Mouse (Mus musculus) MEL (cell line): ENCODE results near the gene Mns1. TPM values are rescaled to one million over a fixed set of nuclear protein-coding genes. Genes with fewer than 3 reads are reported as not detected.

Experiments
- DNase-seq: peaks from one replicate; pipeline ENCODE4 v3.0.0; 2011; ENCODE audit warnings: low read depth, low spot score
- H3K27ac ChIP-seq: 2 replicates; pipeline ENCODE4 v1.5.1; 2012; ENCODE audit warnings: low read depth, mild to moderate bottlenecking, control low read depth, low read length, moderate library complexity; ENCODE audit not compliant: control insufficient read depth
- H3K27me3 ChIP-seq, 2 experiments: fragments of 150-350 bp in 1 of 2; sonication (generic) in 1 of 2; 2 replicates each; pipeline ENCODE4 v1.6.1; 2012; ENCODE audit warnings: low read length in 2 of 2, mild to moderate bottlenecking in 2 of 2, improper control_type of control experiment in 1 of 2, moderate library complexity in 1 of 2; ENCODE audit not compliant: insufficient read depth in 2 of 2, control insufficient read depth in 1 of 2
- H3K36me3 ChIP-seq, 2 experiments: 2 replicates each; pipeline ENCODE4 v1.6.1; 2012 to 2014; ENCODE audit warnings: low read length in 2 of 2, improper control_type of control experiment in 1 of 2, inconsistent platforms in 1 of 2, mild to moderate bottlenecking in 1 of 2; ENCODE audit not compliant: insufficient read depth in 2 of 2, control insufficient read depth in 1 of 2
- H3K4me1 ChIP-seq, 2 experiments: fragments of 150-350 bp in 1 of 2; sonication (generic) in 1 of 2; 2 replicates each; pipeline ENCODE4 v1.6.1; 2012; ENCODE audit warnings: low read length in 2 of 2, improper control_type of control experiment in 1 of 2, mild to moderate bottlenecking in 1 of 2; ENCODE audit not compliant: insufficient read depth in 2 of 2, control insufficient read depth in 1 of 2
- H3K4me3 ChIP-seq, 2 experiments: fragments of 150-350 bp in 1 of 2; sonication (generic) in 1 of 2; 2 replicates each; pipeline ENCODE4 v1.5.1; 2012; ENCODE audit warnings: low read depth in 2 of 2, low read length in 2 of 2, mild to moderate bottlenecking in 2 of 2, moderate library complexity in 2 of 2, control low read depth in 1 of 2, improper control_type of control experiment in 1 of 2; ENCODE audit not compliant: control insufficient read depth in 1 of 2, insufficient read depth in 1 of 2
- H3K79me2 ChIP-seq: 2 replicates; pipeline ENCODE4 v1.6.1; 2012; ENCODE audit warnings: mild to moderate bottlenecking, low read length, moderate library complexity; ENCODE audit not compliant: control insufficient read depth, poor library complexity, insufficient read depth
- H3K9ac ChIP-seq: 2 replicates; pipeline ENCODE4 v1.6.1; 2012; ENCODE audit warnings: low read depth, mild to moderate bottlenecking, control low read depth, low read length, moderate library complexity; ENCODE audit not compliant: control insufficient read depth, poor library complexity, severe bottlenecking
- H3K9me3 ChIP-seq: fragments of 150-350 bp; sonication (generic); replicated peaks from 2 replicates; pipeline ENCODE4 v1.6.1; 2012; ENCODE audit warnings: mild to moderate bottlenecking, low read length, improper control_type of control experiment, moderate library complexity; ENCODE audit not compliant: insufficient read depth
- BHLHE40 ChIP-seq: IDR thresholded peaks from 2 replicates; pipeline ENCODE4 v1.6.1; 2012; ENCODE audit warnings: low read depth, mild to moderate bottlenecking, inconsistent platforms, low read length, improper control_type of control experiment, borderline replicate concordance
- CHD2 ChIP-seq: IDR thresholded peaks from 2 replicates; pipeline ENCODE4 v1.6.1; 2011; ENCODE audit warnings: low read length, improper control_type of control experiment
- CTCF ChIP-seq, 3 experiments: IDR thresholded peaks in 2 of 3; conservative IDR thresholded peaks in 1 of 3; 2 replicates each; pipeline ENCODE4 v1.5.1; 2011 to 2012; ENCODE audit warnings: low read length in 3 of 3, low read depth in 2 of 3, mild to moderate bottlenecking in 2 of 3, improper control_type of control experiment in 1 of 3, inconsistent platforms in 1 of 3, mixed read lengths in 1 of 3, moderate library complexity in 1 of 3; ENCODE audit not compliant: control insufficient read depth in 1 of 3, insufficient read depth in 1 of 3, poor library complexity in 1 of 3, severe bottlenecking in 1 of 3
- E2F4 ChIP-seq: IDR thresholded peaks from 2 replicates; pipeline ENCODE4 v1.6.1; 2011; ENCODE audit warnings: low read depth, low read length, improper control_type of control experiment, borderline replicate concordance
- ELF1 ChIP-seq: IDR thresholded peaks from 2 replicates; pipeline ENCODE4 v1.6.1; 2014; ENCODE audit warnings: low read depth, mild to moderate bottlenecking, inconsistent platforms, low read length, improper control_type of control experiment, moderate library complexity
- EP300 ChIP-seq, 2 experiments: IDR thresholded peaks; 2 replicates each; pipeline ENCODE4 v1.6.1; 2011; ENCODE audit warnings: improper control_type of control experiment in 2 of 2, low read length in 2 of 2, low read depth in 1 of 2, mild to moderate bottlenecking in 1 of 2
- ETS1 ChIP-seq: IDR thresholded peaks from 2 replicates; pipeline ENCODE4 v1.6.1; 2012; ENCODE audit warnings: low read depth, mild to moderate bottlenecking, inconsistent platforms, low read length, improper control_type of control experiment, moderate library complexity
- GABPA ChIP-seq: IDR thresholded peaks from 2 replicates; pipeline ENCODE4 v1.6.1; 2012; ENCODE audit warnings: low read depth, mild to moderate bottlenecking, inconsistent platforms, low read length, improper control_type of control experiment, moderate library complexity
- GATA1 ChIP-seq: IDR thresholded peaks from 2 replicates; pipeline ENCODE4 v1.6.1; 2011; ENCODE audit warnings: low read depth, low read length, improper control_type of control experiment
- HCFC1 ChIP-seq: IDR thresholded peaks from 2 replicates; pipeline ENCODE4 v1.6.1; 2012; ENCODE audit warnings: low read depth, mild to moderate bottlenecking, inconsistent platforms, low read length, improper control_type of control experiment, moderate library complexity
- JUND ChIP-seq: IDR thresholded peaks from 2 replicates; pipeline ENCODE4 v1.6.1; 2011; ENCODE audit warnings: low read depth, mild to moderate bottlenecking, improper control_type of control experiment, low read length
- KAT2A ChIP-seq: conservative IDR thresholded peaks from 2 replicates; pipeline ENCODE4 v1.6.1; 2012; ENCODE audit warnings: low read depth, low read length, improper control_type of control experiment, inconsistent platforms
- MAFK ChIP-seq: IDR thresholded peaks from 2 replicates; pipeline ENCODE4 v1.6.1; 2011; ENCODE audit warnings: low read depth, mild to moderate bottlenecking, low read length, improper control_type of control experiment, borderline replicate concordance
- MAX ChIP-seq: IDR thresholded peaks from 2 replicates; pipeline ENCODE4 v1.6.1; 2011; ENCODE audit warnings: low read length, improper control_type of control experiment
- MAZ ChIP-seq: IDR thresholded peaks from 2 replicates; pipeline ENCODE4 v1.6.1; 2012; ENCODE audit warnings: low read depth, mild to moderate bottlenecking, inconsistent platforms, low read length, improper control_type of control experiment
- MXI1 ChIP-seq: IDR thresholded peaks from 2 replicates; pipeline ENCODE4 v1.6.1; 2011; ENCODE audit warnings: mild to moderate bottlenecking, low read depth, low read length, improper control_type of control experiment
- MYB ChIP-seq: IDR thresholded peaks from 2 replicates; pipeline ENCODE4 v1.6.1; 2011; ENCODE audit warnings: mild to moderate bottlenecking, low read depth, low read length, improper control_type of control experiment
- MYC ChIP-seq: IDR thresholded peaks from 2 replicates; pipeline ENCODE4 v1.6.1; 2011; ENCODE audit warnings: low read depth, mild to moderate bottlenecking, low read length, improper control_type of control experiment, moderate library complexity
- NRF1 ChIP-seq: IDR thresholded peaks from 2 replicates; pipeline ENCODE4 v1.6.1; 2014; ENCODE audit warnings: low read depth, mild to moderate bottlenecking, inconsistent platforms, low read length, improper control_type of control experiment, moderate library complexity; ENCODE audit not compliant: poor library complexity, insufficient read depth, severe bottlenecking
- POLR2A ChIP-seq, 2 experiments: IDR thresholded peaks; 2 replicates each; pipeline ENCODE4 v1.6.1; 2011 to 2012; ENCODE audit warnings: low read length in 2 of 2, mild to moderate bottlenecking in 2 of 2, control low read depth in 1 of 2, improper control_type of control experiment in 1 of 2, low read depth in 1 of 2, moderate library complexity in 1 of 2; ENCODE audit not compliant: control insufficient read depth in 1 of 2, insufficient read depth in 1 of 2, poor library complexity in 1 of 2
- POLR2AphosphoS2 ChIP-seq: IDR thresholded peaks from 2 replicates; pipeline ENCODE4 v1.6.1; 2011; ENCODE audit warnings: low read length, improper control_type of control experiment
- POLR2AphosphoS5 ChIP-seq: IDR thresholded peaks from 2 replicates; pipeline ENCODE4 v1.6.1; 2012; ENCODE audit warnings: low read depth, borderline replicate concordance, mild to moderate bottlenecking, inconsistent platforms, low read length, moderate library complexity, mixed read lengths
- RAD21 ChIP-seq: IDR thresholded peaks from 2 replicates; pipeline ENCODE4 v1.6.1; 2011; ENCODE audit warnings: mild to moderate bottlenecking, low read depth, low read length, improper control_type of control experiment
- RCOR1 ChIP-seq: IDR thresholded peaks from 2 replicates; pipeline ENCODE4 v1.6.1; 2012; ENCODE audit warnings: low read depth, mild to moderate bottlenecking, inconsistent platforms, low read length, improper control_type of control experiment
- SIN3A ChIP-seq: IDR thresholded peaks from 2 replicates; pipeline ENCODE4 v1.6.1; 2012; ENCODE audit warnings: low read length, improper control_type of control experiment, inconsistent platforms
- SMC3 ChIP-seq: IDR thresholded peaks from 2 replicates; pipeline ENCODE4 v1.6.1; 2011; ENCODE audit warnings: low read depth, low read length, improper control_type of control experiment
- TAL1 ChIP-seq: IDR thresholded peaks from 2 replicates; pipeline ENCODE4 v1.6.1; 2012; ENCODE audit warnings: mild to moderate bottlenecking, inconsistent platforms, low read length, moderate library complexity, mixed read lengths
- TBP ChIP-seq: IDR thresholded peaks from 2 replicates; pipeline ENCODE4 v1.8.0; 2011; ENCODE audit warnings: low read depth, low read length, improper control_type of control experiment
- TCF12 ChIP-seq: IDR thresholded peaks from 2 replicates; pipeline ENCODE4 v1.6.1; 2014; ENCODE audit warnings: low read depth, mild to moderate bottlenecking, inconsistent platforms, low read length, improper control_type of control experiment, moderate library complexity
- USF1 ChIP-seq: IDR thresholded peaks from 2 replicates; pipeline ENCODE4 v1.6.1; 2014; ENCODE audit warnings: low read depth, mild to moderate bottlenecking, inconsistent platforms, low read length, improper control_type of control experiment, moderate library complexity
- USF2 ChIP-seq, 2 experiments: IDR thresholded peaks; 2 replicates each; pipeline ENCODE4 v1.6.1; 2011 to 2012; ENCODE audit warnings: improper control_type of control experiment in 2 of 2, low read length in 2 of 2, borderline replicate concordance in 1 of 2, inconsistent platforms in 1 of 2, low read depth in 1 of 2, mild to moderate bottlenecking in 1 of 2; ENCODE audit not compliant: insufficient read depth in 1 of 2
- ZC3H11A ChIP-seq: IDR thresholded peaks from 2 replicates; pipeline ENCODE4 v1.6.1; 2012; ENCODE audit warnings: low read depth, mild to moderate bottlenecking, inconsistent platforms, low read length, improper control_type of control experiment
- ZKSCAN1 ChIP-seq: IDR thresholded peaks from 2 replicates; pipeline ENCODE4 v1.6.1; 2012; ENCODE audit warnings: low read depth, mild to moderate bottlenecking, inconsistent platforms, low read length, improper control_type of control experiment, moderate library complexity
- ZMIZ1 ChIP-seq: IDR thresholded peaks from 2 replicates; pipeline ENCODE4 v1.6.1; 2012; ENCODE audit warnings: low read depth, mild to moderate bottlenecking, inconsistent platforms, low read length, improper control_type of control experiment, moderate library complexity
- ZNF384 ChIP-seq: IDR thresholded peaks from 2 replicates; pipeline ENCODE4 v1.6.1; 2012; ENCODE audit warnings: low read depth, mild to moderate bottlenecking, inconsistent platforms, low read length, improper control_type of control experiment
- polyA plus RNA-seq, 2 experiments: library from polyadenylated mRNA; stranded (reverse) in 1 of 2; unstranded in 1 of 2; fragments of >175 nt in 1 of 2; fragments of >200 nt in 1 of 2; gene quantifications; 2 replicates each; pipeline versions ENCODE4 v1.2.1 to v1.2.4; 2012; ENCODE audit warnings: low replicate concordance in 2 of 2, low read depth in 1 of 2; ENCODE audit not compliant: insufficient read length in 2 of 2, insufficient read depth in 1 of 2, missing spikeins in 1 of 2
- total RNA-seq: library from RNA; depleted of rRNA; stranded (reverse); fragments of 300-350 nt; gene quantifications from 2 replicates; pipeline ENCODE4 v1.2.3, GENCODE M21; 2012; rRNA removed

The Mns1 gene
- 54.0 and 57.3 TPM in 2 replicates for total RNA-seq
- polyA plus RNA-seq = 10 to 100 TPM in 1 of 2 experiments, not detected in 1; 54.8 TPM

DNA sequence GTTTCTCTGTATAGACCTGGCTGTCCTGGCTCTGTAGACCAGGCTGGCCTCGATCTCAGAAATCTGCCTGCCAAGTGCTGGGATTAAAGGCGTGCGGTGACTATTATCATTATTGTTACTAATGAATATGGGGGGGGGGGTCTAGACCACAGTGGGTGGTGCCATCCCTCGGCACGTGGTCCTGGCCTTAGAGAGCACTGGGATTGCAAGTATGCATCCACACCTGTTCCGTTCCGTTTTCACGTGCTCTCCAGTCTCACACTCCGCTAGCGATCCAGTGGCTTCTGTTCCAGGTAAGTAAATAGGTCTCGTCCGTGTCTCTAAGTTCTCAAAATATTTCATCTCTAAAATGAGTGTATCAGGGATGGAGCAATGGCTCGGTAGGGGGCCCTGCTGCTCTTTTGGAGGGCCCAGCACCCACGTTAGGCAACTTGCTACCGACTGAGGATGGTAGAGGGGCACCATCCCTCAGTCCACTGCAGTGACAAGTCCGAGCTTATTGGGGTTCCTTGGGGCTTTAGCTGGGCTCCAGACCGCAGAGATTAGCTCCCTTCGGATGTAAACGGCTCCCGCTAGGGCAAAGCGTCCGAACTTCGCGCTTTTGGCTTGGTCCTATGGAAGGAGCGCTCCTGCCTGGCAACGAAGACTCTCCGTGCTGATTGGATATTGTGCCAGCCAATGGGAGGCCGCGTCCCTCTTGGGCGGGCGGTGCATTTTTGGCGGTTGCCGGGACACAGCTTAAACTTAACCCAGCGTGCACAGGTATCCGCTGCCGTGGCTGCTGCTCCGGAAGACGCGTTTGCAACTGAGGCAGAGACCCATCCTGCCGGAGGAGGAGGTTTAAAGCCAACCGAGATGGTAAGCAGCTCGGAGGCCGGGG lies at the start of gene Mns1:
TSS of gene Mns1 (plus strand) at position 190 of the 880 bp plus-strand sequence.
- peak within 1 kb of the TSS; percentile 67 for H3K27ac ChIP-seq
- DNase-seq = peak; percentile 98
- peaks cover 0 to 25% of the 10 kb centered on the region in 2 experiments; a peak in 3 of 4 replicates for H3K36me3 ChIP-seq
- no peaks in the 10 kb centered on the region for H3K9me3 ChIP-seq
- H3K79me2 ChIP-seq = peaks cover 12% of the 10 kb centered on the region
- H3K4me3 ChIP-seq = peak within 1 kb of the TSS; percentile 74 to 93
- H3K9ac ChIP-seq = peak within 1 kb of the TSS; percentile 89
- no peaks in the 10 kb centered on the region for H3K27me3 ChIP-seq
- peaks cover 15 to 17% of the 10 kb centered on the region in 2 experiments for H3K4me1 ChIP-seq
- TF ChIP-seq TCF12 = peak; percentile 56
- TF ChIP-seq GABPA = no peak
- no peak for TF ChIP-seq JUND
- TF ChIP-seq SMC3 = no peak
- no peak for TF ChIP-seq ZKSCAN1
- 0 out of 2 replicates have a peak, but pooled peaks have one; percentile 50 for TF ChIP-seq MAZ
- TF ChIP-seq BHLHE40 = peak; percentile 36; the same call in 1 of the 2 replicates
- TF ChIP-seq ZMIZ1 = peak; percentile 76
- peak; percentile 42; the same call in 1 of the 2 replicates for TF ChIP-seq TBP
- no peak for TF ChIP-seq GATA1
- TF ChIP-seq POLR2AphosphoS5 = no peak
- TF ChIP-seq POLR2A (IDR thresholded peaks at IDR 0.05; ENCODE audit: control insufficient read depth in 1 of 2, insufficient read depth in 1 of 2, low read depth in 1 of 2, low read length in 2 of 2, poor library complexity in 1 of 2) = peak; percentile 55 to 76; a peak in 3 of 4 replicates
- TF ChIP-seq HCFC1 = peak; percentile 78
- TF ChIP-seq USF2 (IDR thresholded peaks at IDR 0.05; ENCODE audit: borderline replicate concordance in 1 of 2, insufficient read depth in 1 of 2, low read depth in 1 of 2, low read length in 2 of 2) = no peak
- no peak for TF ChIP-seq ZNF384
- TF ChIP-seq MAFK = no peak
- 0 out of 2 replicates have a peak, but pooled peaks have one; percentile 21 for TF ChIP-seq MYC
- TF ChIP-seq EP300 (IDR thresholded peaks at IDR 0.05; ENCODE audit: low read depth in 1 of 2, low read length in 2 of 2) = peak in 1 of 2 experiments; percentile 54; a peak in 2 of 4 replicates
- TF ChIP-seq ZC3H11A = no peak
- peak; percentile 83 for TF ChIP-seq MAX
- peak; percentile 69 for TF ChIP-seq USF1
- peak; percentile 48; the same call in 1 of the 2 replicates for TF ChIP-seq KAT2A
- TF ChIP-seq SIN3A = peak; percentile 98
- TF ChIP-seq ETS1 = peak; percentile 39; the same call in 1 of the 2 replicates
- TF ChIP-seq CTCF (IDR thresholded peaks at IDR 0.05 in 2 of 3, conservative IDR thresholded peaks at IDR 0.05 in 1 of 3; ENCODE audit: control insufficient read depth in 1 of 3, insufficient read depth in 1 of 3, low read depth in 2 of 3, low read length in 3 of 3, poor library complexity in 1 of 3, severe bottlenecking in 1 of 3) = no peak
- no peak for TF ChIP-seq RCOR1
- TF ChIP-seq NRF1 = 0 out of 2 replicates have a peak, but pooled peaks have one; percentile 27
- TF ChIP-seq CHD2 = peak; percentile 49
- TF ChIP-seq RAD21 = no peak
- TF ChIP-seq MYB = peak; percentile 37; the same call in 1 of the 2 replicates
- TF ChIP-seq TAL1 = no peak
- peak; percentile 56; the same call in 1 of the 2 replicates for TF ChIP-seq POLR2AphosphoS2
- TF ChIP-seq MXI1 = peak; percentile 98
- peak; percentile 68 for TF ChIP-seq ELF1
- TF ChIP-seq E2F4 = peak; percentile 88
